Mouse (Mus musculus): ENCODE results near the gene 4930415O20Rik. TPM values are rescaled to one million over a fixed set of nuclear protein-coding genes. Genes with fewer than 3 reads are reported as not detected.

4930415O20Rik gene
- total RNA-seq, 2 experiments from 2014 or later, result not detected

DNA sequence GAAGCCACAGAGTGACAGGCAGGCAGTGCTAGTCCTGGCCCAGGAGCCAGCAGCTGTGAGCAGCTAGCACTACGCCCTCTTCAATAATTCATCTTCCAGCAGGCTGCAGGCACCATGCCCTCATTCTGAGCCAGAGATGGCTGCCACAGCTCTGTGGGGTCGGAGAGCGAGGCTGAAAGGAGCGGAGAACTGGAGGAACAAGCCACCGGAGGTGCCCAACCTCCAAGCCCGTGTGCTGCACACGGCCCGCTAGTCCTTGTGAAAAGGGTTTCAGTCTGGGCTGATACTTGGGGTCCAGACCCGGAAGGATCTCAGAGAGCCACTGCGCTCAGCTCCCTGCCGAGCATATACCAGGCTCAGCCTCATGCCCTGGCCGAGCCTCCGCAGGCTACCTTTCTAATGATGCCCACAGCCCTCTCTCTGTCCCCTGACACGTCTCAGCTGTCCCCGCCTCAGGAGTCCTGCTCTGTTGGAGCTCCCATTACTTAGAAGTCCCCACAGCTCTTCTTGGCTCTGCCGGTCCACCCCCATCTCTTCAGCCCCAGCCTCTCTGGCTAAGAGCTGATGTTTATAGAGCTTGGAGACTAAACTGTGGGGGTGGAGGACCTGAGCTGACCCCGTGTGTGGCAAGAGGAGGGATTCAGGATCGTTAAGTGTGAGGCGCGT, 57.9 kb downstream of the 4930415O20Rik start:
- ATAC-seq (ENCODE audit: poor library complexity, severe bottlenecking), result no peak

DNA sequence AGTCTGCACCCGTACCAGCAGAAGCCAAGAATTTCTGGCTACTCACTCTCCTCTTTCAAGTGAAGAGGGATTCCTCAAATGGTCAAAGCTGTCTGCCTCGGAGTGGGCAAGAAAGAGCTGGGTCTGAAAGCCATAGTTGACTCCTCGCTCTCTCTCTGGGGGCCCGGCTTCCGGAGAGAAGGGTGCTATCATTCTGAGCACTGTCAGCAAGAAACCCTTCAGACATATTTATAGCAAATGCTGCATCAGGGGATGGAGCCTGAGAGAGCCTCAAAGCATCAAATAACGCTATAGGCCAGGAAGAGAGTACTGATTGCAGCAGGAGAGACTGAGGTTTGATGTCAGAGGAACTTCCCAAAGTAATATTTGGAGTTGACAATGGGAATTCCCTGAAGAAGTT, 58.7 kb downstream of the 4930415O20Rik start:
- ATAC-seq (ENCODE audit: poor library complexity, severe bottlenecking), result no peak

DNA sequence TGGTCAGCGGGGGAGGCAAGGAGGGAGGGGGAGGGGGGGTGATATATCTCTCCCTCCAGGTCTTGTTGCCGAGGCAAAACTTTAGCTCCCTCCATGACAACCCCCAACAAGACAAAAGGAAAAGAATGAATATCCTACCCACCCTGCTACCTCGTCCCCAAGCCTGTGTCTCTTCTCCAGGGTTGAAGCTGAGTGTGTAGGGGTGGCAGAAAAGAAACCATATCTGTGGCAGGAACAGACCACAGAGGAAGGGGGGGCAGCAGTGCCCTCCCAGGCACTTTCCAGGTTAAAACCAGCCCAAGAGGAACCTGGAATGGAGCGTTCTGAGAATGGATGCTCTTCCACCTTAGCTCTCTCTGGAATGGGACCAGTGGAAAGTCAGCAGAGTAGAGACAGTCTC, 59.7 kb downstream of the 4930415O20Rik start, which contains the start of gene Cacnb3:
TSS of gene Cacnb3 (plus strand) at position 301 of the 400 bp plus-strand sequence.
- ATAC-seq (ENCODE audit: poor library complexity, severe bottlenecking), result no peak

DNA sequence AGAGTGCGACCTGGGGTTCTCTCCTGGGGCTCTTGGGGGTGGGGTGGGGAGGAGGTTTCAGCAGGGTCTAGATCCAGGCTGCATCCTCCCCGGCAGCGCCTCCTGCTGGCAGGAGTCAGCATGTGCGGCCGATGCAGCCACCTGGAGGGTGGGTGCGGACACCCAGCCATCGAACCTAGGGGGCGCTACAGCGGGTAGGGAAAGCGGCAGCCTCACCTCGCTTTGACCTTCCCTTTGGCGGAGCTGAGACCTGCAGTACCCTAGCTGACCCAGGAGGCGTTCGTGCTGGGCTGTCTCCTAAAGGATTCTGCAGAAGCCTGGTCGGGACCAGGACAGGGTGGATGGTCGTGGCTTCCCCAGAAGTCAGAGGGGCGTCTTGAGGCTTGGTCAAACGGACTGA, 60.7 kb downstream of the 4930415O20Rik start:
- ATAC-seq (ENCODE audit: poor library complexity, severe bottlenecking), result peak; percentile 57

GRCm38 (mm10) chr15:98632107-98632744, 61.4 kb downstream of the 4930415O20Rik start:
- ATAC-seq (ENCODE audit: poor library complexity, severe bottlenecking), result no peak

DNA sequence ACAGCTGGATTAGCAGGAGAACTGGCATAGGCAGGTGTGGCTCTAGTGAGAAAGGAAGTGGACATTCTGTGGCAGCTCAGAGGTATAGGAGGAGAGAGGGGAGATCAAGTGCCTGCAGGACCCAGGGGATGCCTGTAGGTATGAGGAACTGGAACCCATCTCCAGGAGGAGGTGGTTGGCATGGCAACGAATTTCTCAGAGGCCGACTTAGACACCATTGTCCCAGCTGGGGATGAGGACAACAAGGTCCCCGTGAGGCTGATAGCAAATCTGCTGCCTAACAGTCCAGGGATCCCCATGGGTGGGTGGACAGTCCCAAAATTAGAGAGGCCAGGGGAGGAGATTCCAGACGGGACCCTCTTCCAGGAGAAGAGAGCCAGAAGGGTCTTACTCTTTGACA, 62.1 kb downstream of the 4930415O20Rik start:
- no peak for ATAC-seq (ENCODE audit: poor library complexity, severe bottlenecking)

GRCm38 (mm10) chr15:98633822-98634470, 63.1 kb downstream of the 4930415O20Rik start:
- 0 out of 2 replicates have a peak, but pooled peaks have one; percentile 25 for ATAC-seq (ENCODE audit: poor library complexity, severe bottlenecking)

DNA sequence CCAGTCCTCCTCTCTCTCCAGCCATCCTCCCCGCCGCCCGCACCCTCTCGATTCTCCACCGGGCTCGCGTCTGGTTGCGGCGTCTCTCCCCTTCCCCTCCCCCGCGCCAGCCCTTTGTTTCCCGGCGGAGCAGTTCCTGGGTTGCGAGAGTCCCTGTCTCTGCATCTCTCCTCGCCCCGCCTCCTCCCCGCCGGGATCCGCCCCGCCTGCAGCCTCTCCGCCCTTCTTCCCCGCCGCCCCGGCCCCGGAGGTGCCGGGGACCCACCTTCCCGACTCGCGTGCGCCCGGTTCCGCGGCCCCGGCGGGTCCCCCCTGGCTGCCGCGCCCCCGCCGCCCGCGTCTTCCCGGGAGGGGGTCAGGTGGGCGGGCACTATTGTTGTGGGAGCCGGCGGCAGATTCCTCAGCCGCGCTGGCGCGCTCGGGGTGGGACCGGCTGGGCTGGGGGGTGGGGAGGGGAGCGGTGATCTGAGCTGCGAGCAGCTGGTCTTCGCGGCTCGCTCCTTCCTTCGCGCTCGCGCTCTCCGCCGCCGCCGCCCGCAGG, 63.8 kb downstream of the 4930415O20Rik start:
- ATAC-seq (ENCODE audit: poor library complexity, severe bottlenecking), result peak; percentile 58

- no peak for ATAC-seq (ENCODE audit: poor library complexity, severe bottlenecking)
Observed at GRCm38 (mm10) chr15:98635291-98635841, 64.6 kb downstream of the 4930415O20Rik start.

GRCm38 (mm10) chr15:98636517-98636916, 65.7 kb downstream of the 4930415O20Rik start:
- ATAC-seq (ENCODE audit: poor library complexity, severe bottlenecking), result no peak

GRCm38 (mm10) chr15:98637155-98637554, 66.4 kb downstream of the 4930415O20Rik start:
- ATAC-seq (ENCODE audit: poor library complexity, severe bottlenecking), result no peak

Other genes with a start within 250 kb of the 4930415O20Rik start
- not detected in 2 replicates for gene Olfr284, start 230.0 kb upstream of the 4930415O20Rik start, total RNA-seq (2015)
- gene Olfr284, start 230.0 kb upstream of the 4930415O20Rik start, total RNA-seq (2017), result not detected in 2 replicates
- not detected in 2 replicates for gene Olfr283, start 190.1 kb upstream of the 4930415O20Rik start, total RNA-seq (2015)
- not detected in 2 replicates for gene Olfr283, start 190.1 kb upstream of the 4930415O20Rik start, total RNA-seq (2017)
- not detected in 2 replicates for gene Olfr282, start 139.8 kb upstream of the 4930415O20Rik start, total RNA-seq (2015)
- gene Olfr282, start 139.8 kb upstream of the 4930415O20Rik start, total RNA-seq (2017), result not detected in 2 replicates
- not detected in 2 replicates for gene Olfr281, start 118.4 kb upstream of the 4930415O20Rik start, total RNA-seq (2015)
- gene Olfr281, start 118.4 kb upstream of the 4930415O20Rik start, total RNA-seq (2017), result not detected in 2 replicates
- gene OR5BS1P, start 101.1 kb upstream of the 4930415O20Rik start, total RNA-seq (2015), result not detected in 2 replicates
- gene OR5BS1P, start 101.1 kb upstream of the 4930415O20Rik start, total RNA-seq (2017), result not detected in 2 replicates
- not detected in 2 replicates for gene Lalba, start 88.3 kb upstream of the 4930415O20Rik start, total RNA-seq (2015)
- not detected in 2 replicates for gene Lalba, start 88.3 kb upstream of the 4930415O20Rik start, total RNA-seq (2017)
- gene Olfr279, start 78.6 kb upstream of the 4930415O20Rik start, total RNA-seq (2015), result not detected in 2 replicates
- gene Olfr279, start 78.6 kb upstream of the 4930415O20Rik start, total RNA-seq (2017), result not detected in 2 replicates
- gene Kansl2, start 36.7 kb upstream of the 4930415O20Rik start, total RNA-seq (2015), result 36.7 and 42.7 TPM in 2 replicates
- 30.4 and 31.8 TPM in 2 replicates for gene Kansl2, start 36.7 kb upstream of the 4930415O20Rik start, total RNA-seq (2017)
- 33.0 and 38.7 TPM in 2 replicates for gene Ccnt1, start 81 bp upstream of the 4930415O20Rik start, total RNA-seq (2015)
- 41.3 and 43.5 TPM in 2 replicates for gene Ccnt1, start 81 bp upstream of the 4930415O20Rik start, total RNA-seq (2017)
- gene Adcy6, start 39.1 kb downstream of the 4930415O20Rik start, total RNA-seq (2015), result 0.31 and 0.71 TPM in 2 replicates
- 0.99 and 1.1 TPM in 2 replicates for gene Adcy6, start 39.1 kb downstream of the 4930415O20Rik start, total RNA-seq (2017)
- 0.04 TPM in 1 of 2 replicates, not detected in the other for gene Cacnb3, start 59.8 kb downstream of the 4930415O20Rik start, total RNA-seq (2015)
- gene Cacnb3, start 59.8 kb downstream of the 4930415O20Rik start, total RNA-seq (2017), result 0.11 TPM in 1 of 2 replicates, not detected in the other
- 20.2 and 23.4 TPM in 2 replicates for gene Ddx23, start 91.9 kb downstream of the 4930415O20Rik start, total RNA-seq (2015)
- 84.3 and 106 TPM in 2 replicates for gene Ddx23, start 91.9 kb downstream of the 4930415O20Rik start, total RNA-seq (2017)
- 0.73 and 1.6 TPM in 2 replicates for gene Rnd1, start 106.5 kb downstream of the 4930415O20Rik start, total RNA-seq (2015)
- 2.9 and 4.3 TPM in 2 replicates for gene Rnd1, start 106.5 kb downstream of the 4930415O20Rik start, total RNA-seq (2017)
- gene Ccdc65, start 137.2 kb downstream of the 4930415O20Rik start, total RNA-seq (2015), result not detected in 2 replicates
- gene Ccdc65, start 137.2 kb downstream of the 4930415O20Rik start, total RNA-seq (2017), result not detected in 2 replicates
- 0.40 TPM in 1 of 2 replicates, not detected in the other for gene Fkbp11, start 157.2 kb downstream of the 4930415O20Rik start, total RNA-seq (2015)
- 0.33 and 1.4 TPM in 2 replicates for gene Fkbp11, start 157.2 kb downstream of the 4930415O20Rik start, total RNA-seq (2017)
- gene Arf3, start 192.2 kb downstream of the 4930415O20Rik start, total RNA-seq (2015), result 28.3 and 35.9 TPM in 2 replicates
- 33.8 and 37.8 TPM in 2 replicates for gene Arf3, start 192.2 kb downstream of the 4930415O20Rik start, total RNA-seq (2017)
- gene Wnt10b, start 207.1 kb downstream of the 4930415O20Rik start, total RNA-seq (2015), result 0.04 and 0.34 TPM in 2 replicates
- not detected in 2 replicates for gene Wnt10b, start 207.1 kb downstream of the 4930415O20Rik start, total RNA-seq (2017)
- not detected in 2 replicates for gene Wnt1, start 218.9 kb downstream of the 4930415O20Rik start, total RNA-seq (2015)
- not detected in 2 replicates for gene Wnt1, start 218.9 kb downstream of the 4930415O20Rik start, total RNA-seq (2017)
- not detected in 2 replicates for gene Ddn, start 238.5 kb downstream of the 4930415O20Rik start, total RNA-seq (2015)
- gene Ddn, start 238.5 kb downstream of the 4930415O20Rik start, total RNA-seq (2017), result 0.15 and 0.16 TPM in 2 replicates

Measured in megakaryocyte, adult 5-6 weeks (primary cell).